Mouse (Mus musculus): ENCODE data around the gene Fam53b. TPM values are rescaled to one million over a fixed set of nuclear protein-coding genes. Genes with fewer than 3 reads are reported as not detected.

Gene Fam53b
- polyA plus RNA-seq, 1 experiment from 2014 or later, result 37.7 TPM

DNA sequence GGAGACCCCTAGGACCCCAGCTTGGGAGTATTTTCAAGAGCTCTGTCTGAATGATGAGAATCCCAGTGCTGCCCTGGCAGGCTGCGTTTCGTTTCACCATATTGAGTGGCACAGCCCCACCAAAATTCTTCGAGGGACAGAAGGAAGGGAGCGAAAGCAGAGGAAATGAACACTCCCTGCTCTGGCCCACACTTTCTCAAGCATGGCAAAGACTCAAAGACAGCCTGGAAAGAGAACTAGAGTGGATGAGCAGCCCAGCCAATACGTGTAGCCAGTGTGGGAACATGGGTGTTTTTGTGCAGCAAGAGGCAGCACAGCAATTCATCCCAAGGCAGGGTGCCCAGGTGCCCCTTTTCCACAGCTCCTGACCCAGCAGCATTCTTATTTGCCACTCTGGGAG lies 70.8 kb downstream of the Fam53b start:
- no peak for DNase-seq (ENCODE audit: low spot score)

DNA sequence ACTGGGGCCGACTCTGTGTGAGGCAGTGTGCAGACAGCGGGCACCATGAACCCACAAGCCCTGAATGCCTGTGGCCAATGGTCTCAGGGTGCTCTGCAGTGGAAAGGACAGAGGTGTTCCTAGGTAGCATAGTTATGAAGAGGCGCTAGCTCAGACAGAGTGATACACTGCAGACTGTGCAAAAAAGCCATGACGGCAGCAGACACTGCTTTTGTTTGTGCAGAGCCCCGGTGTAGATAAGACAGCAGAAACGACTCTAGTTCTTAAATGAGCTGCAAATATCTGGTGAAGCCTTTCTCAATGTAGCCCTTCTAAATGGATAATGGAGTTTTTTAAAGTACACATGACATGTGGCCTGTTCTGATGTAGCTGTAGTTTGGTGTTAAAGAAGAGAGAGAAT lies 73.9 kb downstream of the Fam53b start:
- no peak for DNase-seq (ENCODE audit: low spot score)

DNA sequence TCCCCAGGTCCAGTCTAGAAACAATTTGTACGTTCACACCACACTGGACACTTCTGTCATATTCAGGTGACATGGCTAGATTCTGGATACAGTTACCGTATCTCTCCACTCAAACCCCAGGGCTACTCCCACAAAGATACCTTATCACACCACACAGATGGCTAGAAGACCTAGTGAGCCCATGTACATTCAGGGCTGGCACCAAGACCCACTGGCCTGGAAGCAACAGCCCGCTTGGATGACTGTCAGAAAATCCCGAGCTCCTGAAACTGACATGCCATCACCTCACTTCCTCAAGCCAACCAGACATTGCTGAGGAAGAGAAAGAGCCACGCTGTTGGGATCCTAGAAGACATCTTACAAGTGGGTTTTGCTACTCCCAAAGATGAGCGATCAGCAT lies 74.8 kb downstream of the Fam53b start:
- DNase-seq (ENCODE audit: low spot score), result no peak

DNA sequence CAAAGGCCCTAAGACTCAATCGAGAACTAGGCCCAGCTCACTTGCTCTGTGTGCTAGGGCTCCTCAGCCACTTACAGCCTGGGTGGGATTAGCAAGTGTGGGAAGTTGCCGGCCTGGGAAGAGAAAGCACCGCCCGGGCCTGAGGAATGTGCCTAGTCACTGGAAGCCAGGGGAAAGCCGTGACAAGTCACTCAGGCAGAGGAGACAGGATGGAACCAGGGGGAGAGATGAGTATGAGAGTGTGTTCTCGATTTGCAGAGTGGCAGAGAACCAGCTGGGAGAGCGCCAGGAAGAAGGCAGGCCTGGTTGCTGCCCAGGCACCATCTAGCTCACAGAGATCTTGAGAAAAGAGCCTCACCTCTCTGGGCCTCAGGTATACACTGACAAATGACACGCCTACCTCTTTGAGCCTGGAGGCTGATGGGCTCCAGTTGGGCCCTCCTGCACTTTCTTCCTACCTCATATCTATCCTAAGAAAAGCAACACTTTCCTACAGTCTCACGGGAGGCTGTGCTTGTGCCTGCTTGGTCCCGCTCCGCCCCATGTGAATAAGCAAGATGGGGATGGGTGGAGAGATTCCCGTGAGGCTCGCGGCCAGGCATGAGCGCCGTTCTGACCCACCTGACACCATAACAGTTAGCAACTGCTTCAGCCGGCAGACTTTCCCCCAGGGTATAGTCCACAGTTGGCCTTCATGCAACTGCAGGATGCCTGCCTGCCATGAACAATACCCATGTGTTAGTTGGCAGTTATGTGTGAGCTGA lies 77.4 kb downstream of the Fam53b start:
- DNase-seq (ENCODE audit: low spot score), result peak; percentile 19

DNA sequence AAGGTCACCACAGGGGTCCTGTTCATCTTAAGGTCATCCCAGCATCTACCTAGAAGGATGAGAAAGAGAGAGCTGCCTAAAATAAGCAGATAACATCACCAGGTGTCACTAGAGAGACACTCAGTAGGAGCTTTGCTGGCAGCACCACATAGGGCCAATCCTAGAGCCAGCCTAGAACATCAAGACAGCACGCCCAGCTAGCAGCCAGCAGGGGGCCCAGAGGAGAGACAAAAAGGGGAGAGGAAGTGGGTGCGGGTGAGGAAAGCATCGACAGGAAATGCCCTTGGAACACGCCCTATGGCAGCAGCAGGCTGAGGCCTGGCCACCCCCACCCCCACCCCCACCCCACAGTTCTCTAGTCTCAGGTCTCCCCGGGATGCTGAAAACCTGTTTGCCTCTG lies 78.5 kb downstream of the Fam53b start:
- peak; percentile 98 for DNase-seq (ENCODE audit: low spot score)

DNA sequence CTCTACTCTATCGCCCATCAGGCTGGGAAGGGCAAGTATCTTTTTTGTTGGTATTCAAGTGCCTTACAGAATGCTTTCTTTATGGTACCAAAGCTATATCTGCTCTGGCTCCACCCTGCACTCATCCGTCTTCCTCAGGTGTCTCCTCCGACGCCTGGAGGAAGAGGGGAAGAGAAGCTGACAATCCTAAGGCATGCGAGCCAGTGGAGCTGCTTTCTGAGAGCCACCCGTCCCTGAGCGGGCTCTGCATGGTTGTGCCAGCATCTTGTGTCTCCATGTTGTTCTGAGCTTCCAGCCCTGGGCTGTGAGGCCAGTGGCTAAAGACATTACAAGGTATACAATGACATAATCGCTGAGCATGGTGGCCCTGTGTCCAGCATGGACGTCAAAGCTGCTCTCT lies 79.5 kb downstream of the Fam53b start:
- no peak for DNase-seq (ENCODE audit: low spot score)

DNA sequence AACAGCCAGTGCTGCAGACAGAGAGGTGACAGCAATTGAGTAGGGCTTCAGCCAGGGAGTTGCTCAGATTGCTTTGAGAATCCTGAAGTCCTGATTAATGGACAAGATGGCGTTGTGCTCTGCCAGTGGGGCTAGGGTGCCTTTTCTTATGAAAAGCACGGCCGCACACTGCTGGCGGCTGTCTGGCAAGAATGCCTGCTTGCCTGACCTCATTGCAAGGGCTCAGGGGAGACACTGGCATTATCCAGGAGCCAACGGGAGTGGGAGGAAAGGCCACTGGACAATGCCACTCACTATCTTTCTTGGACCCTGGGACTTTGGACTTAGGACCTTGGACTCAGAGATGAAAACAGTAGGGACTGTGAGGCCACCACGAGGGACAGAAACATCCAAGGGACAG lies 80.2 kb downstream of the Fam53b start:
- DNase-seq (ENCODE audit: low spot score), result no peak

DNA sequence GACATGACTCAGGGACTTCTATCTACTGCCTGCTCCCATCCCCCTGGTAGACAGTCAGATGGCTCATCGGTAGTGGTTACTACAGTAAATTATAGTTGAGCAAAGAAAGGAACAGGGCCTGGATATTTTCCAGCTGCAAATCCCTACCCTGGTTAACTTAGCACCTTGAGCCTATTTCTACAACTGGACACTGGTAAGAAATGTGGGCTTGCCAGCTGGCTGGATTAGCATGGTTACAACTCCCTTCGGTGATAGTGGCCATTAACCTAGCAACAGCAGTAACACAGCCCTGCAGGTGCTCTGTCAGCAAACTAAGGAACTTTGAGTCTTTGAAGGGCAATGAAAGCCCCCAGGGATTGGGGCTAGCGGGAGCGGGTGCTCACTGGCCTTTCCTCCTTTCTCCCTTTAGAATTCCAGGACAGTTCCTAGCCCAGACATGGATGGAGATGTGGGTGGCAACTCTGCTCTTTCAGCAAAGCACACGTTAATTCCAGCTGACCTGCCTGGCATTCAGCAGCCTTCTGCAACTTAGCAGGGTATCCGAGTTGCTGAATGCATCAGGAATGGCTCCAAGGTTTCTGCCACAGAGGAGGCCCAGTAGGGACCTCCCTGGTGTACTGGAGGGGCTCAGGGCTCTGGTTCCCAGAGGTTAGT lies 81.4 kb downstream of the Fam53b start:
- no peak for DNase-seq (ENCODE audit: low spot score)

DNA sequence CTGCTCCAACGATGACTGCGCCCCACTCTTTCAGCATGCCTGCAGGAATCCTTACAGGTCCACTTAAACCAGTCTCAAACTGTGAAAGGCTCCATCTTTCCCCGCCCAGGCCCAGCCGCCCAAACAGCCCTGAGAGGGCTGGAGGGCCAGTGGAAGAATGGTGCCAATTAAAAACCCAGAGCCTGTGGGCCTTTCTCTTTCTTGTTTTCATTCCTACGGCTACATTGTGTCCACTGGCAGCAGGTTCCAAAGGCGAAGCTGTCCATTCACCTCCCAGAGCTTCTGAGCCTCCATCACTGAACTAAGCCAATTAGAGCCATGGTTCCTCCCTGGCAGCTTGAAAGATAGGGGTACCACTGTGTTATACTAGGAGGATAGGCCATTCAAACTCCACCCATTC lies 82.1 kb downstream of the Fam53b start:
- no peak for DNase-seq (ENCODE audit: low spot score)

DNA sequence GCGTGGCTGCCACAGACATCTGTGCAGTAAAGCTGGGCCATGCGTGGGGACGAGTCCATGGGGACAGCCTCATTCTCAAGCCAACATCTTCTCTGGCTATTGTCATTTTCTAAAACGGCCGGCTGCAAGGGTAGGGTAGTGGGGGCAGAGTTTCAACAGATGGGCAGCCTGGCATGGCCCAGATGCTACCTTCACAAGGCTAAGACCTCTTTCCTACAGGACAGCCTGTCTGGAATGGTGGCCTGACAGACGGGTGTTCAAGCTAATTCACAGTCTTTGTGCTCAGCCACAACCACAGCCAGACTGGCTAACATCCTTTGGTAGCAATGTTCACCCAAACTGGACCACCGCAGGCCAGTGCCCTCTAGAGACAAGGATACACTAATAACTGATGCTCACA lies 83.2 kb downstream of the Fam53b start:
- no peak for DNase-seq (ENCODE audit: low spot score)

DNA sequence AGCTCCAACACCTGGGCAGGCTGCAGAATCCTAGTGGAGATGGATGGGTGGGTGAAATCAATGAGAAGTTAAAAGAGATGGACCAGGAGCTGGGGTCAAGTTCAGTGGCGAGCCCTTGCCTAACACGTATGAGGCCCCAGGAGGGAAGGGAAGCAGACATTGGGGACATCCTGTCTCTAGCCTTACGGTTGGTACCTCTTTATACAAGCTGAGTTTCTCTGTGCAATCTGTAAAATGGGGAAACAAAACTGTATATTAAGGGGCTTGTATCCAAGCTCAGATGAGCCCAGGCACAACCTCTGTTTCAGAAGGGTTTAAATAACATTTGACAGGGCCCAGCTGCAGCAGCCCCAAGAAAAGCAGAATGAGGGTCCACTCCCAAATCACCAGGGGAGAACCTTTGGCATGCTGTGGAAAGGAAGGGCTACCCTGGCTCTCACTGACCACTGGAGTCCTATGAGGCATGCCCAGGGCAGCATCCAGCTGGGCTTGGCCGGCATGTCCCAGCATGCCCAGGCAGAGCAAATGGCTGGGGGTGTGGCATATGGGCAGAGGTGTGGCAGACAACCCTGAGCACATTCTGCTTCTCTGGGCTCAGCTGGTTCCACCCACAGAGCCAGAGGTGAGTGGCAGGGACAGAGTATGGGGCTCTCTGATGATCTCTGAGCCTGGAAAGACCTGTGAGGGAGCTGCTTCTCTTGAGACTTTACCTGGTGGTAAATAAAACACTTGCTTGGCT lies 84.4 kb downstream of the Fam53b start:
- no peak for DNase-seq (ENCODE audit: low spot score)

DNA sequence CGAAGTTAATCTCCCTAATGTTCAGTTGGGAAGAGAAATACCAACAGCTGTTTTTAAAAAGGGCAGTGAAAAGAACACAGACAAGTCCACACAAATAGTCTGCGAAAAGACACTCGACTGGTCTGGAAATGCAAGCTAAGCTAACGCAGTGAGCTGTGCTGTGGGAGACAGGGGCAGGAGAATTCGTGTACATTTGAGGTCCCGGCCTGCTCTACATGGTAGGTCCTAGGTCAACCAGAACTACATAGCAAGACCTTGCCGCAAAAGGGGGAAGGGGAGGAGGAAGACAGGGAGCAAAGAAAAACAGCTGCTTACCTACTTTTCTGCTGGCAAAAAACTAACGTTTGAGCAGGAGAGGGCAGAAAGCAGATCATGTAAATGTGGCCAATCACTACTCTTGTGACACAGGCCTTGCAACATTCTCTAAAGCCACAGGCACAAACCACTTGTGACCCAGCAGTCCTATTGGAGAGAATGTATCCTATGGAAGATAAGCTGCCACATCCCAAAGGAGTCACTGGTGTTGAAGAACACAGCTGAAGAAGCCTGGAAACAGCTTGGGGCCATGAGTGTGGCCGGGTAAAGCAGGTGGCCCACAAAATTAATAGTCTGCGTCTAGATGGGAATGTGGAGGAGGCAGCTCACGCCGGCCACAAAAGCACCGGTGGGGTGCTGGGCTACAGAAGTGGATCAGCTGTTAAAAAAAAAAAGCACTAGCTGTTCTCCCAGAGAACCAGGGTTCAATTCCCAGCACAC lies 87.4 kb downstream of the Fam53b start:
- no peak for DNase-seq (ENCODE audit: low spot score)

DNA sequence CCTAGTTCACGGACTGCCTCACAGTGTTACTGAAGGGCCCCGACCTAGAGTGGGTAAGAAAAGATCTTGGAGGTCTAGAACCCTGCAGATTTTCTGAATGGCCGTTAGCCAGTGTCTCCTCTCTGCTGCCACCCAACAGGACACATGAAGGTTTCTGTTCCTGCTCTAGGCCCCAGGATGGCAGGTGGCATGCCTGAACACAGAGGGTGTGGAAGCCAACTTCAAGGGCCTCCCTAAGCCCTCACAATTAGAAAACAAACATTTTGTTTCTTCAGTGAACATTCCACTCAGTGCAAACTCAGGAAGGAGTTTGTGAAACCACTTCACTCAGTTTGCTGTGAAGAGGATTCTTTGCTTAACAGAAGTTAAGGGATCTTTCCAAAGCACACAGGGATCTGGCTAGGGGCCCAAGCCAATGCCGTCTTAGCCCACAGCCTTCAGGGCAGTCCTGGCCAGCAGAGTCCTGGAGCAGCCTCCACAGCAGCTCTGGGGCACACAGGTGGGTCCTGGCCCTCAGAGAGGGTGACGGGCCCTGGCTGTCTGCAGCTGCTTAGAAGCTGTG lies 89.1 kb downstream of the Fam53b start:
- no peak for DNase-seq (ENCODE audit: low spot score)

DNA sequence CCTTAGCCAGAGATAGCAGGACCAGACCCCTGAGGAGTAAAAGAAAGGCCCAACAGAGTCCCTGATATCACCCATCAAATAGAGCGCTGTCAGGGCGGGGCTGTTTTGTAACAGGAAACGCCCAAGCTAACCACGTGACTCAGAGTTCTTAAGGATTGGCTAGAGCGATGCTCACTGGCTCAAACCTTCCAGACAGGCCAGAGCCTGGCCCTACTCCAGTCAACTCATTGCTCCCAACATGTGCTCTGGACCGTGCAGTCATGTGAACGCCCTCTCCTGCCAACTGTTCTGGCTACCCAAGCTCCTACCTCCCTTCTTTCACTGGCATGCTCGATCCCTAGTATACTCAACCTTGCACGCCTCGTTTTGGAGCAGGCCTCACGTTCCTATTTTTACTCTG lies 89.8 kb downstream of the Fam53b start:
- DNase-seq (ENCODE audit: low spot score), result no peak

DNA sequence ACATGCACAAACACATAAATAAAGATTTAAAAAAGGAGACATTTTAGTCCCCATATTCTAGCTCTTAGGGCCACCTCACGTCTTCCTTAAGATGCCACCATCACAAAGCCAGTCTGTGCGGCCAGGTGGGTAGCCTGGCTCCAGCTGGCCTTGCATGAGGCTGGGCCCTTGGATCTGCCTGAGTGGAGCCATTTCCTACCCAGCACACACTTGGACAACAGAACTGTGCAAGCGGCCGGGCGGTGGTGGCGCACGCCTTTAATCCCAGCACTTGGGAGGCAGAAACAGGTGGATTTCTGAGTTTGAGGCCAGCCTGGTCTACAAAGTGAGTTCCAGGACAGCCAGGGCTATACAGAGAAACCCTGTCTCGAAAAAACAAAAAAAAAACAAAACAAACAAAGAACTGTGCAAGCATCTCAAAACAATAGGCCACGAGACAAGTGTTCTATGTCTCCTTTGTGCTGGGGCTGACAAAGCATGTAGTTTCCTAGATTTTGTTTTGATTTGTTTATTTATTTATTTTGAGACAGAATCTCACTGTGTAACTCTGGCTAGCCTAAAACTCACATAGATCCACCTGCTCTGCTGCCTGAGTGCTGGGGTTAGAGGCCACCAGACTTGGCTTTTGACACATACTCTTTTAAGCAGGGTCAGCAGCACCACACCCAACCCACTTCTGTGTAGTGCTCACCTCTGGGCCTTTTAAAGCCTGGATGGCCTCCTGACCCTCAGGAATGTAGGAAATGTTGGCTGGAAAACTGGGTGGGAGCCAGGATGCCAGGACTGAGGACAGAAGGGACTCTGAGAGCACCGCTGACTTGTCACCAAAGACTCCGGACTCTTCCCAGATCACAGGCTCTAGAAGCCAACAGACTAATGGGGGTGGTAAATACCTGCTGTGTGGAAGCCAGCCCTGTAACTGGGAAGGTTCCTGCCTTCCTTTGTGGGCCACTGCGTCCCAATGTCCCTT lies 91.0 kb downstream of the Fam53b start:
- no peak for DNase-seq (ENCODE audit: low spot score)

DNA sequence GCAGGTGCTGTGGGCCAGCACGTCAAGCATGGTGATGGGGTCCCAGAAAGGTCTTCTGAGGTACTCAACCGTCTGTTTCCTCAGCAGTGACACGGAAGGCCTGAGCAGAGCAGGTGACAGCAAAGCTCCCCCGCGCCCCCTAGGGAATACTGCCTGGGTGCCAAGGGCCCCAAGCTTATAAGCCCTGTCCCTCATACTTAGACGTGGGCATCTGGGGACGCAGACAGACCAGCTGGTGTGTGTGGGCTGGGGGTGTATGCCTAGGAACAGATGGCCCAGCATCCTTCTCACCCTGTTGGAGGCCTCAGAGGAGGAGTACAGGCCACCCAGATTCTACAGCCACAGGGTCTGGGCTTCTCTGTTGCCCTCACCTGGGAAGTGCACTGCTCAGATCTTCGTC lies 93.1 kb downstream of the Fam53b start:
- no peak for DNase-seq (ENCODE audit: low spot score)

DNA sequence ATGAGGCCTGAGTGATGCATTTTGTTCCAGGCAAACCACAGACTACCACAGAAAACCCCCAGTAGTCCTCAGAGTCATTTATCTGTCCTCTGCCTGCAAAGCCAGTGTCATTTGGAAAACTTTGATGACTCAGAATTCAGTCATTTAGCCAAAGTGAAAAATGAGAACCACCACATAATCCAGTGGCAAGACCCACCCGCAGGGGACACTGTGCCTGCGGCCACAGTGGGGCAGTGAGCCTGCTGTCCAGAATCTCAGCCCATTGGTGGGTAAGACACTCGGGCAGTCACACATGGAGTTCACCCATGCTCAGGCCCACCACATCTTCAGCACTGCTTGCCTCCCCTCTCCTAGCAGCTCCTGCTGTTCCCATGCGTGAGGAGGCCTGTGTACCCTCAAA lies 94.1 kb downstream of the Fam53b start:
- no peak for DNase-seq (ENCODE audit: low spot score)

DNA sequence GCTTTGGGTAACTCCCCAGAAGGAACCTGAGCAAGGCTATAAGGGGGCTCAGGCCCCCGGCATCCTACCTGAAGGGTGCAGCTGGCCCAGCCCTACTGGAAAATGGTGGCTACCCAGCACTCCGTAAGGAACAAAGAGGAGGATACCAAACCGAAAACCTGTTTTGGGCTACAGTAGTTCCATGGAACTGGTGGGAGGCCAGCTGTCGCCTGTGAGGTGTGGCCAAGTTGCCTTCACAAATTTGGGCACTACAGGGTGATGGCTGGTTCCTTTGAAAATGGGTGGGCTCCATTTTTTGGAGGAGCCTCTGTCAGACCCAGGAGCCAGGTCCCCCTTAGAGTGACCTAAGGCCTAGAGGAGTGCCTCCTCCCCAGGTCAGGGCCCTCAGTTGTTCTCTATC lies 98.4 kb downstream of the Fam53b start:
- no peak for DNase-seq (ENCODE audit: low spot score)

DNA sequence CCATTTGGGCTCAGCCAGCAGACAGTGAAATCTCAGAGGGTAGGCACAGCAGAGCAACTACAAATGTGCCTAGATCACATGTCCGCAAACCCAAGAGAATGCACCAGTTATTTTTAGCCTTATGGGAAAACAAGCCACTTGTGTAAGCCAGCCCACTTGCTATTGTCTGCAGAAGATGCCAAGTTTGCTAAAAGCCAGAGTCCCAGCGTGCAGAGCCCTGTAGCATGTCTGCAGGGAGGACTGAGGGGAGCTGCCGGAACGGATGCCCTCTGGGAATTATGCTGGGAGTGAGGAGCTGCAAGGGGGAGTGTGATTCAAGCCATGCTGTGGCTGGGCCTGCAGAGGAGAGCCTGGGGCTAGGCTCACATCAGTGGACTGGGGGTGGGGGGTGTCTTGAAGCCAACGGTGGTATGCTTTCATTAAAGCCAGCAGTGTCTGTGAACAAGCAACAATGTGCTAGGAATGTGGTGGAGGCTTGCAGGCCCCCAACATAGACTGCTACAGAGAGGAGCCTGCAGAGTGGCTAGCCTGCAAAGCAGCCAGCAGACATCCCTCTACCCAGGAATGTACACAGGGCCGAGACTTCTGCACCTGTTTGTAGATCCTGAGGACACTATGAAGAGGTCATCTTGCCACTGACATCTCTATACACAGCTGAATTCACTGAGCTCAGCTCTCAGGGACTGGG lies 99.3 kb downstream of the Fam53b start:
- DNase-seq (ENCODE audit: low spot score), result no peak

All from thymus, postnatal 0 days (tissue).